Mouse (Mus musculus): ENCODE measurements around the gene Slc44a4. TPM values are rescaled to one million over a fixed set of nuclear protein-coding genes. Genes with fewer than 3 reads are reported as not detected.
"Not testable (repeated sequence)": the region's sequence is repeated elsewhere in the genome, so short reads cannot be mapped to it uniquely, and the experiment has no call there.

Slc44a4 gene
- polyA plus RNA-seq, 2 experiments = 0.09 TPM; not detected in 1

GRCm38 (mm10) chr17:34959130-34959778 is 45.0 kb downstream of the Slc44a4 start, which contains the start of gene Hspa1b:
TSS of gene Hspa1b (minus strand) at chr17:34959238.
- not testable (repeated sequence) for H3K27me3 ChIP-seq (ENCODE audit: control insufficient read depth, insufficient read depth, low read length); H3K4me1 ChIP-seq (ENCODE audit: control insufficient read depth, insufficient read depth, low read length); H3K9me3 ChIP-seq (ENCODE audit: control insufficient read depth, low read length); H3K36me3 ChIP-seq (ENCODE audit: control insufficient read depth, insufficient read depth, low read length)
- Histone ChIP-seq H3K27ac (replicated peaks; ENCODE audit: low read depth, low read length) (peak within 1 kb of the TSS; percentile 88), H3K4me3 (replicated peaks; ENCODE audit: low read length) (peak within 1 kb of the TSS; percentile 50), H3K9ac (ENCODE audit: low read depth, low read length, severe bottlenecking) (peak within 1 kb of the TSS; percentile 61), H3K4me2 (replicated peaks; ENCODE audit: low read depth, low read length, severe bottlenecking) (peak within 1 kb of the TSS; percentile 67)
- peak; percentile 59; the same call in 1 of the 2 replicates for TF ChIP-seq POLR2A (IDR thresholded peaks at IDR 0.05; ENCODE audit: borderline replicate concordance, extremely low read depth, insufficient read depth, insufficient read length)
- DNase-seq (ENCODE audit: low spot score) (peak; percentile 89), ATAC-seq (ENCODE audit: low FRiP score, low read depth) (peak; percentile 95)
- under 1% methylated on average over 25 of the region's 32 CpGs for WGBS

GRCm38 (mm10) chr17:34959881-34960515 is 45.7 kb downstream of the Slc44a4 start:
- Histone ChIP-seq H3K27me3 (ENCODE audit: control insufficient read depth, insufficient read depth, low read length) (peaks cover 7% of the 10 kb centered on the region; the same call in 1 of the 2 replicates), H3K4me2 (replicated peaks; ENCODE audit: low read depth, low read length, severe bottlenecking) (peak overlapping the region; percentile 67), H3K4me3 (replicated peaks; ENCODE audit: low read length) (peak overlapping the region; percentile 50), H3K36me3 (ENCODE audit: control insufficient read depth, insufficient read depth, low read length) (no peaks in the 10 kb centered on the region), H3K9ac (ENCODE audit: low read depth, low read length, severe bottlenecking) (peak overlapping the region; percentile 61), H3K4me1 (ENCODE audit: control insufficient read depth, insufficient read depth, low read length) (no peaks in the 10 kb centered on the region; the same call in 1 of the 2 replicates), H3K27ac (replicated peaks; ENCODE audit: low read depth, low read length) (peak overlapping the region; percentile 88), H3K9me3 (ENCODE audit: control insufficient read depth, low read length) (no peaks in the 10 kb centered on the region)
- DNase-seq (ENCODE audit: low spot score) = peak; percentile 55
- no peak for TF ChIP-seq POLR2A (IDR thresholded peaks at IDR 0.05; ENCODE audit: borderline replicate concordance, extremely low read depth, insufficient read depth, insufficient read length)
- ATAC-seq (ENCODE audit: low FRiP score, low read depth) = no peak
- WGBS = 15% methylated on average over 12 of the region's 12 CpGs

GRCm38 (mm10) chr17:34960702-34961493 is 46.6 kb downstream of the Slc44a4 start:
- Histone ChIP-seq H3K9ac (ENCODE audit: low read depth, low read length, severe bottlenecking) (no peak overlapping the region), H3K4me2 (replicated peaks; ENCODE audit: low read depth, low read length, severe bottlenecking) (no peak overlapping the region), H3K36me3 (ENCODE audit: control insufficient read depth, insufficient read depth, low read length) (no peaks in the 10 kb centered on the region), H3K9me3 (ENCODE audit: control insufficient read depth, low read length) (no peaks in the 10 kb centered on the region), H3K27me3 (ENCODE audit: control insufficient read depth, insufficient read depth, low read length) (peaks cover 2% of the 10 kb centered on the region; the same call in 1 of the 2 replicates), H3K4me3 (replicated peaks; ENCODE audit: low read length) (no peak overlapping the region), H3K27ac (replicated peaks; ENCODE audit: low read depth, low read length) (no peak overlapping the region), H3K4me1 (ENCODE audit: control insufficient read depth, insufficient read depth, low read length) (no peaks in the 10 kb centered on the region; the same call in 1 of the 2 replicates)
- peak; percentile 66 for DNase-seq (ENCODE audit: low spot score)
- no peak for ATAC-seq (ENCODE audit: low FRiP score, low read depth)
- no peak for TF ChIP-seq POLR2A (IDR thresholded peaks at IDR 0.05; ENCODE audit: borderline replicate concordance, extremely low read depth, insufficient read depth, insufficient read length)

DNA sequence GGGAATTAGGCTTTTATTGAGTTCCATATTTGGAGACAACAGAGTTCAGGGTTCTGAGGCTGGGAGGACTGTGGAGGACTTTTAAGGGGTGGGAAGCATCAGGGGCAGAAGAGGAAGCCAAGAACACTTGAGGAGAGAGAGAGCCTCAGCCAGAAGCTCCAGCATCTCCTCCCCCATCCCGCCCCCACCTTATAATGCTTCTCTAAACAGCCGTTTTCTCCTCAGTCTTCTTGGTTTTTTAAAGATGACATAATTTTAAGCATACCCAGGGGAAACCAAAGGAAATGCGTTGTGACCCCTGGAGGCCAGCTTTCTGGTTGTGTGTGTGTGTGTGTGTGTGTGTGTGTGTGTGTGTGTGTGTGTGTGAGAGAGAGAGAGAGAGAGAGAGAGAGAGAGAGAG is 47.9 kb downstream of the Slc44a4 start:
- ATAC-seq (ENCODE audit: low FRiP score, low read depth) (no peak), DNase-seq (ENCODE audit: low spot score) (no peak)
- H3K9me3 ChIP-seq (ENCODE audit: control insufficient read depth, low read length) = no peaks in the 10 kb centered on the region
- WGBS = 23% methylated on average over 3 of the region's 3 CpGs
- H3K9ac ChIP-seq (ENCODE audit: low read depth, low read length, severe bottlenecking) = no peak overlapping the region
- no peaks in the 10 kb centered on the region; the same call in 1 of the 2 replicates for H3K4me1 ChIP-seq (ENCODE audit: control insufficient read depth, insufficient read depth, low read length)
- no peaks in the 10 kb centered on the region for H3K27me3 ChIP-seq (ENCODE audit: control insufficient read depth, insufficient read depth, low read length)
- no peaks in the 10 kb centered on the region for H3K36me3 ChIP-seq (ENCODE audit: control insufficient read depth, insufficient read depth, low read length)
- no peak overlapping the region for H3K4me2 ChIP-seq (replicated peaks; ENCODE audit: low read depth, low read length, severe bottlenecking)
- H3K4me3 ChIP-seq (replicated peaks; ENCODE audit: low read length) = no peak overlapping the region
- no peak for TF ChIP-seq POLR2A (IDR thresholded peaks at IDR 0.05; ENCODE audit: borderline replicate concordance, extremely low read depth, insufficient read depth, insufficient read length)
- H3K27ac ChIP-seq (replicated peaks; ENCODE audit: low read depth, low read length) = no peak overlapping the region

- TF ChIP-seq POLR2A (IDR thresholded peaks at IDR 0.05; ENCODE audit: borderline replicate concordance, extremely low read depth, insufficient read depth, insufficient read length) = no peak
- no peak overlapping the region for H3K4me3 ChIP-seq (replicated peaks; ENCODE audit: low read length)
- H3K9me3 ChIP-seq (ENCODE audit: control insufficient read depth, low read length) = no peaks in the 10 kb centered on the region
- no peak for ATAC-seq (ENCODE audit: low FRiP score, low read depth)
- no peak overlapping the region for H3K27ac ChIP-seq (replicated peaks; ENCODE audit: low read depth, low read length)
- H3K4me2 ChIP-seq (replicated peaks; ENCODE audit: low read depth, low read length, severe bottlenecking) = no peak overlapping the region
- 52% methylated on average over 1 of the region's 1 CpGs for WGBS
- no peaks in the 10 kb centered on the region; the same call in 1 of the 2 replicates for H3K4me1 ChIP-seq (ENCODE audit: control insufficient read depth, insufficient read depth, low read length)
- H3K9ac ChIP-seq (ENCODE audit: low read depth, low read length, severe bottlenecking) = no peak overlapping the region
- no peaks in the 10 kb centered on the region for H3K27me3 ChIP-seq (ENCODE audit: control insufficient read depth, insufficient read depth, low read length)
- DNase-seq (ENCODE audit: low spot score) = no peak
- H3K36me3 ChIP-seq (ENCODE audit: control insufficient read depth, insufficient read depth, low read length) = no peaks in the 10 kb centered on the region
These were observed 48.6 kb downstream of the Slc44a4 start for GRCm38 (mm10) chr17:34962841-34963240.

All from limb, embryonic 14.5 days (tissue).